Mouse (Mus musculus): ENCODE data around the gene Golgb1. TPM values are rescaled to one million over a fixed set of nuclear protein-coding genes. Genes with fewer than 3 reads are reported as not detected.
A peak's percentile ranks its signal among the peaks of the same experiment; 100 is the strongest.

The Golgb1 gene
- polyA plus RNA-seq, 1 experiment from 2014 or later, result 85.6 TPM

- ATAC-seq (ENCODE audit: low read depth), result peak; percentile 70; the same call in 1 of the 2 replicates
- Histone ChIP-seq H3K36me3 (ENCODE audit: control insufficient read depth, insufficient read depth, low read length) (peaks cover 9% of the 10 kb centered on the region; the same call in 1 of the 2 replicates), H3K4me2 (ENCODE audit: low read depth, low read length) (peak overlapping the region; percentile 67), H3K27me3 (ENCODE audit: control insufficient read depth, insufficient read depth, low read length) (peaks cover 3% of the 10 kb centered on the region; the same call in 1 of the 2 replicates), H3K4me1 (ENCODE audit: control insufficient read depth, insufficient read depth, low read length) (peaks cover 17% of the 10 kb centered on the region; the same call in 1 of the 2 replicates), H3K27ac (ENCODE audit: low read depth, low read length) (peak overlapping the region; percentile 80), H3K9me3 (ENCODE audit: control insufficient read depth, low read length) (no peaks in the 10 kb centered on the region), H3K9ac (replicated peaks; ENCODE audit: low read depth, low read length) (peak overlapping the region; percentile 83), H3K4me3 (ENCODE audit: low read depth, low read length) (peak overlapping the region; percentile 70)
- under 1% methylated on average over 45 of the region's 48 CpGs for WGBS
Observed at GRCm38 (mm10) chr16:36875276-36875851, 424 bp downstream of the Golgb1 start.

- Histone ChIP-seq H3K4me1 (ENCODE audit: control insufficient read depth, insufficient read depth, low read length) (peaks cover 17% of the 10 kb centered on the region; the same call in 1 of the 2 replicates), H3K4me2 (ENCODE audit: low read depth, low read length) (no peak overlapping the region), H3K27ac (ENCODE audit: low read depth, low read length) (no peak overlapping the region), H3K9me3 (ENCODE audit: control insufficient read depth, low read length) (no peaks in the 10 kb centered on the region), H3K9ac (replicated peaks; ENCODE audit: low read depth, low read length) (no peak overlapping the region), H3K4me3 (ENCODE audit: low read depth, low read length) (no peak overlapping the region), H3K36me3 (ENCODE audit: control insufficient read depth, insufficient read depth, low read length) (peaks cover 1% of the 10 kb centered on the region; the same call in 1 of the 2 replicates), H3K27me3 (ENCODE audit: control insufficient read depth, insufficient read depth, low read length) (peaks cover 3% of the 10 kb centered on the region; the same call in 1 of the 2 replicates)
- WGBS, result 87% methylated on average over 5 of the region's 5 CpGs
- no peak for ATAC-seq (ENCODE audit: low read depth)
Observed at GRCm38 (mm10) chr16:36877316-36877715, 2.4 kb downstream of the Golgb1 start.

GRCm38 (mm10) chr16:36882737-36883343 is 7.9 kb downstream of the Golgb1 start:
- Histone ChIP-seq H3K9ac (replicated peaks; ENCODE audit: low read depth, low read length) (no peak overlapping the region), H3K4me1 (ENCODE audit: control insufficient read depth, insufficient read depth, low read length) (peaks cover 11% of the 10 kb centered on the region; the same call in 1 of the 2 replicates), H3K36me3 (ENCODE audit: control insufficient read depth, insufficient read depth, low read length) (peaks cover 7% of the 10 kb centered on the region), H3K27ac (ENCODE audit: low read depth, low read length) (peak overlapping the region; percentile 46; the same call in 1 of the 2 replicates), H3K9me3 (ENCODE audit: control insufficient read depth, low read length) (no peaks in the 10 kb centered on the region), H3K27me3 (ENCODE audit: control insufficient read depth, insufficient read depth, low read length) (no peaks in the 10 kb centered on the region), H3K4me3 (ENCODE audit: low read depth, low read length) (no peak overlapping the region), H3K4me2 (ENCODE audit: low read depth, low read length) (no peak overlapping the region)
- 22% methylated on average over 5 of the region's 5 CpGs for WGBS
- peak; percentile 47; the same call in 1 of the 2 replicates for ATAC-seq (ENCODE audit: low read depth)

- H3K9me3 ChIP-seq (ENCODE audit: control insufficient read depth, low read length), result no peaks in the 10 kb centered on the region
- no peaks in the 10 kb centered on the region for H3K27me3 ChIP-seq (ENCODE audit: control insufficient read depth, insufficient read depth, low read length)
- H3K4me2 ChIP-seq (ENCODE audit: low read depth, low read length), result no peak overlapping the region
- no peak overlapping the region for H3K27ac ChIP-seq (ENCODE audit: low read depth, low read length)
- peaks cover 21% of the 10 kb centered on the region for H3K36me3 ChIP-seq (ENCODE audit: control insufficient read depth, insufficient read depth, low read length)
- H3K4me3 ChIP-seq (ENCODE audit: low read depth, low read length), result no peak overlapping the region
- peaks cover 3% of the 10 kb centered on the region; the same call in 1 of the 2 replicates for H3K4me1 ChIP-seq (ENCODE audit: control insufficient read depth, insufficient read depth, low read length)
- no peak for ATAC-seq (ENCODE audit: low read depth)
- no peak overlapping the region for H3K9ac ChIP-seq (replicated peaks; ENCODE audit: low read depth, low read length)
- 83% methylated on average over 4 of the region's 4 CpGs for WGBS
Observed at GRCm38 (mm10) chr16:36884881-36885280, 9.9 kb downstream of the Golgb1 start.

- no peak overlapping the region for H3K4me2 ChIP-seq (ENCODE audit: low read depth, low read length)
- H3K27ac ChIP-seq (ENCODE audit: low read depth, low read length), result no peak overlapping the region
- H3K4me1 ChIP-seq (ENCODE audit: control insufficient read depth, insufficient read depth, low read length), result peaks cover 3% of the 10 kb centered on the region; the same call in 1 of the 2 replicates
- WGBS, result 97% methylated on average over 11 of the region's 11 CpGs
- no peaks in the 10 kb centered on the region for H3K27me3 ChIP-seq (ENCODE audit: control insufficient read depth, insufficient read depth, low read length)
- H3K36me3 ChIP-seq (ENCODE audit: control insufficient read depth, insufficient read depth, low read length), result peaks cover 24% of the 10 kb centered on the region
- no peak overlapping the region for H3K9ac ChIP-seq (replicated peaks; ENCODE audit: low read depth, low read length)
- ATAC-seq (ENCODE audit: low read depth), result no peak
- no peaks in the 10 kb centered on the region for H3K9me3 ChIP-seq (ENCODE audit: control insufficient read depth, low read length)
- H3K4me3 ChIP-seq (ENCODE audit: low read depth, low read length), result no peak overlapping the region
Observed at GRCm38 (mm10) chr16:36885912-36886311, 11.0 kb downstream of the Golgb1 start.

- 80% methylated on average over 5 of the region's 5 CpGs for WGBS
Observed at GRCm38 (mm10) chr16:36887546-36887945, 12.6 kb downstream of the Golgb1 start.

GRCm38 (mm10) chr16:36890559-36890958 is 15.6 kb downstream of the Golgb1 start:
- ATAC-seq (ENCODE audit: low read depth), result no peak
- no peaks in the 10 kb centered on the region for H3K4me1 ChIP-seq (ENCODE audit: control insufficient read depth, insufficient read depth, low read length)
- H3K4me3 ChIP-seq (ENCODE audit: low read depth, low read length), result no peak overlapping the region
- H3K27me3 ChIP-seq (ENCODE audit: control insufficient read depth, insufficient read depth, low read length), result no peaks in the 10 kb centered on the region
- H3K4me2 ChIP-seq (ENCODE audit: low read depth, low read length), result no peak overlapping the region
- H3K36me3 ChIP-seq (ENCODE audit: control insufficient read depth, insufficient read depth, low read length), result peaks cover 49% of the 10 kb centered on the region
- no peaks in the 10 kb centered on the region for H3K9me3 ChIP-seq (ENCODE audit: control insufficient read depth, low read length)
- no peak overlapping the region for H3K27ac ChIP-seq (ENCODE audit: low read depth, low read length)
- no peak overlapping the region for H3K9ac ChIP-seq (replicated peaks; ENCODE audit: low read depth, low read length)
- WGBS, result 98% methylated on average over 3 of the region's 3 CpGs

More at GRCm38 (mm10) chr16:36887546-36887945, 12.6 kb downstream of the Golgb1 start:
- ATAC-seq (ENCODE audit: low read depth), result no peak
- H3K27me3 ChIP-seq (ENCODE audit: control insufficient read depth, insufficient read depth, low read length), result no peaks in the 10 kb centered on the region
- no peak overlapping the region for H3K27ac ChIP-seq (ENCODE audit: low read depth, low read length)
- no peak overlapping the region for H3K4me2 ChIP-seq (ENCODE audit: low read depth, low read length)
- H3K9me3 ChIP-seq (ENCODE audit: control insufficient read depth, low read length), result no peaks in the 10 kb centered on the region
- peaks cover 32% of the 10 kb centered on the region for H3K36me3 ChIP-seq (ENCODE audit: control insufficient read depth, insufficient read depth, low read length)
- H3K4me3 ChIP-seq (ENCODE audit: low read depth, low read length), result no peak overlapping the region
- H3K9ac ChIP-seq (replicated peaks; ENCODE audit: low read depth, low read length), result no peak overlapping the region
- H3K4me1 ChIP-seq (ENCODE audit: control insufficient read depth, insufficient read depth, low read length), result peaks cover 3% of the 10 kb centered on the region; the same call in 1 of the 2 replicates

- WGBS, result 96% methylated on average over 4 of the region's 4 CpGs
- H3K36me3 ChIP-seq (ENCODE audit: control insufficient read depth, insufficient read depth, low read length), result peaks cover 55% of the 10 kb centered on the region
- no peak for ATAC-seq (ENCODE audit: low read depth)
- no peak overlapping the region for H3K9ac ChIP-seq (replicated peaks; ENCODE audit: low read depth, low read length)
- no peak overlapping the region for H3K4me3 ChIP-seq (ENCODE audit: low read depth, low read length)
- H3K27ac ChIP-seq (ENCODE audit: low read depth, low read length), result no peak overlapping the region
- H3K9me3 ChIP-seq (ENCODE audit: control insufficient read depth, low read length), result no peaks in the 10 kb centered on the region
- H3K4me2 ChIP-seq (ENCODE audit: low read depth, low read length), result no peak overlapping the region
- no peaks in the 10 kb centered on the region for H3K27me3 ChIP-seq (ENCODE audit: control insufficient read depth, insufficient read depth, low read length)
- no peaks in the 10 kb centered on the region for H3K4me1 ChIP-seq (ENCODE audit: control insufficient read depth, insufficient read depth, low read length)
Observed at GRCm38 (mm10) chr16:36891415-36891814, 16.5 kb downstream of the Golgb1 start.

GRCm38 (mm10) chr16:36893317-36893716 is 18.4 kb downstream of the Golgb1 start:
- no peaks in the 10 kb centered on the region for H3K27me3 ChIP-seq (ENCODE audit: control insufficient read depth, insufficient read depth, low read length)
- H3K4me3 ChIP-seq (ENCODE audit: low read depth, low read length), result no peak overlapping the region
- H3K27ac ChIP-seq (ENCODE audit: low read depth, low read length), result no peak overlapping the region
- H3K4me1 ChIP-seq (ENCODE audit: control insufficient read depth, insufficient read depth, low read length), result no peaks in the 10 kb centered on the region
- no peak overlapping the region for H3K4me2 ChIP-seq (ENCODE audit: low read depth, low read length)
- H3K9me3 ChIP-seq (ENCODE audit: control insufficient read depth, low read length), result no peaks in the 10 kb centered on the region
- H3K36me3 ChIP-seq (ENCODE audit: control insufficient read depth, insufficient read depth, low read length), result peaks cover 57% of the 10 kb centered on the region
- no peak overlapping the region for H3K9ac ChIP-seq (replicated peaks; ENCODE audit: low read depth, low read length)
- 92% methylated on average over 10 of the region's 10 CpGs for WGBS
- no peak for ATAC-seq (ENCODE audit: low read depth)

Measured in neural tube, embryonic 14.5 days (tissue).